Mouse (Mus musculus) urinary bladder, adult 2 months (tissue): ENCODE results near the gene Ndst4. TPM values are rescaled to one million over a fixed set of nuclear protein-coding genes. Genes with fewer than 3 reads are reported as not detected.

Experiments
- DNase-seq: peaks from one replicate; pipeline ENCODE4 v3.0.0; 2022; ENCODE audit warnings: low spot score
- polyA plus RNA-seq: library from polyadenylated mRNA; depleted of rRNA; stranded (reverse); fragments of >200 nt; gene quantifications from 2 replicates; pipeline ENCODE4 v1.2.3, GENCODE M21; 2012

Ndst4 gene
- polyA plus RNA-seq, 1 experiment = 0.15 TPM

- no peak for DNase-seq
These were observed 331.1 kb downstream of the Ndst4 start for GRCm38 (mm10) chr3:125734945-125735344.

- no peak for DNase-seq
These were observed 340.7 kb downstream of the Ndst4 start for GRCm38 (mm10) chr3:125744468-125745141.

- no peak for DNase-seq
These were observed 341.2 kb downstream of the Ndst4 start for GRCm38 (mm10) chr3:125745142-125745496.

- DNase-seq = no peak
These were observed 342.5 kb downstream of the Ndst4 start for GRCm38 (mm10) chr3:125746367-125746766.

GRCm38 (mm10) chr3:125756911-125757310, 353.0 kb downstream of the Ndst4 start:
- DNase-seq = no peak

GRCm38 (mm10) chr3:125760711-125761110, 356.8 kb downstream of the Ndst4 start:
- DNase-seq = no peak
